Mouse (Mus musculus) brain, embryonic 14.5 days (tissue): ENCODE data around the gene DXBay18.
"Not testable (repeated sequence)": the region's sequence is repeated elsewhere in the genome, so short reads cannot be mapped to it uniquely, and the experiment has no call there.

Experiments
- CTCF ChIP-seq: fragments of 200-500 bp; IDR thresholded peaks from 2 replicates; pipeline ENCODE4 v1.5.1; 2012; ENCODE audit warnings: inconsistent platforms, mild to moderate bottlenecking, moderate library complexity, borderline replicate concordance; ENCODE audit not compliant: insufficient read depth, insufficient read length; ENCODE audit errors: extremely low read depth
- POLR2A ChIP-seq: fragments of 200-500 bp; IDR thresholded peaks from 2 replicates; pipeline ENCODE4 v1.6.1; 2012; ENCODE audit warnings: mild to moderate bottlenecking, inconsistent platforms, borderline replicate concordance; ENCODE audit not compliant: poor library complexity, insufficient read depth, insufficient read length, severe bottlenecking; ENCODE audit errors: extremely low read depth

GRCm38 (mm10) chrX:73116747-73117146 is 32.5 kb downstream of the DXBay18 start, which contains the start of gene Gm14685:
- not testable (repeated sequence) for TF ChIP-seq POLR2A, CTCF
